Mouse (Mus musculus) liver, adult 2 months (tissue): ENCODE results near the gene Ripor2. TPM values are rescaled to one million over a fixed set of nuclear protein-coding genes. Genes with fewer than 3 reads are reported as not detected.

Source experiments
- DNase-seq: peaks from one replicate; pipeline ENCODE4 v3.0.0-alpha.2; 2011; ENCODE audit warnings: low read depth, low spot score; ENCODE audit errors: extremely low read depth
- H3K27ac ChIP-seq: fragments of 200-500 bp; replicated peaks from 2 replicates; pipeline ENCODE4 v1.5.1; 2012; ENCODE audit warnings: low read depth, mild to moderate bottlenecking, control low read depth, inconsistent platforms, low read length; ENCODE audit not compliant: insufficient read depth
- H3K27me3 ChIP-seq: fragments of 200-500 bp; 2 replicates; pipeline ENCODE4 v1.6.1; 2012; ENCODE audit warnings: mild to moderate bottlenecking, moderate library complexity, low read length, inconsistent platforms; ENCODE audit not compliant: control insufficient read depth, insufficient read depth
- H3K36me3 ChIP-seq: fragments of 200-500 bp; 2 replicates; pipeline ENCODE4 v1.6.1; 2012; ENCODE audit warnings: low read length, inconsistent platforms; ENCODE audit not compliant: control insufficient read depth, insufficient read depth
- H3K4me1 ChIP-seq: fragments of 200-500 bp; 2 replicates; pipeline ENCODE4 v1.6.1; 2011; ENCODE audit warnings: low read length; ENCODE audit not compliant: control insufficient read depth, insufficient read depth
- H3K4me3 ChIP-seq: fragments of 200-500 bp; 2 replicates; pipeline ENCODE4 v1.5.1; 2011; ENCODE audit warnings: low read depth, mild to moderate bottlenecking, control low read depth, low read length, moderate library complexity; ENCODE audit not compliant: insufficient read depth
- H3K79me2 ChIP-seq: fragments of 200-500 bp; 2 replicates; pipeline ENCODE4 v1.6.1; 2012; ENCODE audit warnings: inconsistent platforms, mild to moderate bottlenecking, low read length, moderate library complexity; ENCODE audit not compliant: control insufficient read depth, insufficient read depth
- H3K9ac ChIP-seq: fragments of 200-500 bp; 2 replicates; pipeline ENCODE4 v1.6.1; 2012; ENCODE audit warnings: low read depth, mild to moderate bottlenecking, control low read depth, inconsistent platforms, low read length
- CTCF ChIP-seq: fragments of 200-500 bp; IDR thresholded peaks from 2 replicates; pipeline ENCODE4 v1.5.1; 2011; ENCODE audit warnings: low read depth, low read length, control low read depth
- POLR2A ChIP-seq: fragments of 200-500 bp; IDR thresholded peaks from 2 replicates; pipeline ENCODE4 v1.6.1; 2011; ENCODE audit warnings: low read length, control low read depth; ENCODE audit not compliant: insufficient read depth; ENCODE audit errors: extremely low read depth
- WGBS: fragments of 180-500 bp; shearing (Covaris S2); methylation state at CpG from one replicate; pipeline ENCODE4 v1.1.7; 2018; 5-methylcytosine and 5-hydroxymethylcytosine counted together
- polyA plus RNA-seq: library from polyadenylated mRNA; depleted of rRNA; stranded (reverse); fragments of >200 nt; gene quantifications from 2 replicates; pipeline ENCODE4 v1.2.3, GENCODE M21; 2012
- total RNA-seq: library from RNA; depleted of rRNA; stranded (reverse); fragments of >200 nt; gene quantifications from 2 replicates; pipeline ENCODE4 v1.2.3, GENCODE M21; 2014

The Ripor2 gene
- total and polyA plus RNA-seq, 2 experiments, result 0.77 to 2.8 TPM

DNA sequence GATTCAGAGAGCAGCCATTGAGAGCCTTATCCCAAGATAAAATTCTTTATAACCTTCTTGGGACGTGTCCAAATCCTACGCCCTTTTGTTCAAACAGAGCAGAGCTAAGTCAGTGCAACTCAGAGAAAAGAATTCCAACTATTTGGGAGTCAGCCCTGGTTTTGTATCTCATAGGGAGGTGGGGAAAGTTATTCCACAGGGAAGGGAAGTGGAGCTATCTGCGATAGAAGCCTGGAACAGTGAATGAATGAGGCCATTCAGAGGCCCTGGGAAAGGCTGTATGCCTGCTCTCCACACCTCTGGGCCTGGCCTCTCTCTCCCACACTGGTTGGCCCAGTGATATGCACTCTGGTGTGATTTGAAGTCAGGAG is 16.1 kb upstream of the Ripor2 start:
- TF ChIP-seq CTCF, result no peak
- no peak for TF ChIP-seq POLR2A
- H3K27ac ChIP-seq, result no peak overlapping the region
- 36% methylated on average over 3 of the region's 3 CpGs for WGBS
- no peaks in the 10 kb centered on the region for H3K79me2 ChIP-seq
- peak; percentile 37 for DNase-seq
- H3K4me3 ChIP-seq, result no peak overlapping the region
- no peak overlapping the region for H3K9ac ChIP-seq
- H3K36me3 ChIP-seq, result no peaks in the 10 kb centered on the region
- H3K27me3 ChIP-seq, result no peaks in the 10 kb centered on the region
- H3K4me1 ChIP-seq, result peaks cover 2% of the 10 kb centered on the region; the same call in 1 of the 2 replicates

DNA sequence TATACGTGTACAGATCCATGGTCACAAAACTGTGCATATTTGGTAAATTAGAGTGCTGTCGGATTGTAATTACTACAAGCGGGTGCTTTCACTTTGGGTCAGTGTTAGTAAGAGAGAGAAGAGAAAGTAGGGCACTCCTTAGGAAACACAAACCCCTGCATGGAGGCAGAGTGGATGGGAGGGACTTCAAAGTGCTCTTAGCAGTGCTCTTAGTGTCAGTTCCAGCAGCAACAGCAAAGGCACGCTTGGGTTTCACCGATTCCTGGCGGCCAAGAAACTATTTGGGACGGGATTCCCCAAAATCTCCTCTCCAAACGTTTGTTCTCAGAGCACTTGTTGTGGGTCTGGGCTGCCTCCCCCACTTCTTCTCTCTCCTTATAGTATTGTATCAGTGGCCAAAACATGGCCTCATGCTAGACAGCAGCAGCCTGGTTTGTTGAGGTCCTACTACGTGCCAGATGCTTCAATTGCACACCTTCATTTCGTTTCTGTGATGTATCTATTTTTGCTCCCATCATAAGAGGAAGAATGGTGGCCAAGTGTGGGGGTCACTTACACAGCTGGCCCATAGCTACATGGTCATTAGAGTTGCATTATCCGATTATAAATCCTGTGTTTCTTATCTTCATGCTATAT is 14.7 kb upstream of the Ripor2 start:
- 75% methylated on average over 11 of the region's 11 CpGs for WGBS

DNA sequence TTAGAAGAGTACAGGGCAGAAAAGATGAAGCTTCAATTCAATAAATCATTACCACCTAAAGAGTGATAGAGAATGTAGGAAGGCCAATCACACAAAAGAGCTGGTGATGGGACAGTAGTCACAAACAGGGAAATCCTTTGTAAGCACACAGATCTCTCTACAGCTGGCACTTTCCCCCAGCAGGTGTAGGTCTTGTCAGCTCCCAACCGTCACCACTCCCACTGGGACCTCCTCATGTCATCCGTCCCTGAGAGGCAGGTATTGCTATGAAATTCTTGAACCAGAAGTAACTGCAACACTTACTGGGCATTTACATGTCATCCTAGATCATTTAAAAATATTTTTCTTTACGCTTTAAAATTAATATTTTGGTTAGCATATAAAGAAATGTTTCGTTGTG is 12.9 kb upstream of the Ripor2 start:
- Histone ChIP-seq H3K4me3 (no peak overlapping the region), H3K4me1 (peaks cover 2% of the 10 kb centered on the region; the same call in 1 of the 2 replicates), H3K79me2 (no peaks in the 10 kb centered on the region), H3K36me3 (no peaks in the 10 kb centered on the region), H3K27me3 (no peaks in the 10 kb centered on the region), H3K27ac (no peak overlapping the region), H3K9ac (no peak overlapping the region)
- 92% methylated on average over 4 of the region's 4 CpGs for WGBS
- DNase-seq, result no peak
- TF ChIP-seq CTCF (no peak), POLR2A (no peak)

More for the DNA sequence above, 14.7 kb upstream of the Ripor2 start:
- Histone ChIP-seq H3K4me1 (peaks cover 2% of the 10 kb centered on the region; the same call in 1 of the 2 replicates), H3K36me3 (no peaks in the 10 kb centered on the region), H3K27ac (no peak overlapping the region), H3K79me2 (no peaks in the 10 kb centered on the region), H3K4me3 (no peak overlapping the region), H3K9ac (no peak overlapping the region), H3K27me3 (no peaks in the 10 kb centered on the region)
- TF ChIP-seq POLR2A (no peak), CTCF (no peak)
- DNase-seq, result no peak

DNA sequence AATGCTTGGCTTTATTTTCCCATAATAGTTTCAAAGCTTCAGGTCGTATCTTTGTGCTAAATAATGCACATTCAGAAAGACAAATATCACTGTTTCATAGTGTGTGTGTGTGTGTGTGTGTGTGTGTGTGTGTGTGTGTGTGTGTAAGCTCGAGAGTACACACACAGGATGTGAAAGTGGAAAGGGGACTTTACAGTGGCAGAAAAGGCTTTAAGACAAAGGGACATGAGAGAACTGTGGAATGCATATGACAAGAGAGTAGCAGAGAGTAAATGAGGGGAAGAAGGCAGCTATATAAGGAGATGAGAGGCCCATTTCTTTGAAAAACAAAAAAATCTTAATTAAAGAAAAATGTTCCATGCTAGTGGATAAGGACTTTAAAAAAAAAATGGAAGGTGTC is 11.3 kb upstream of the Ripor2 start:
- Histone ChIP-seq H3K27me3 (no peaks in the 10 kb centered on the region), H3K9ac (no peak overlapping the region), H3K27ac (no peak overlapping the region), H3K36me3 (no peaks in the 10 kb centered on the region), H3K4me1 (peaks cover 2% of the 10 kb centered on the region; the same call in 1 of the 2 replicates), H3K79me2 (no peaks in the 10 kb centered on the region), H3K4me3 (no peak overlapping the region)
- 57% methylated on average over 2 of the region's 2 CpGs for WGBS
- no peak for DNase-seq
- TF ChIP-seq POLR2A, result no peak
- no peak for TF ChIP-seq CTCF

DNA sequence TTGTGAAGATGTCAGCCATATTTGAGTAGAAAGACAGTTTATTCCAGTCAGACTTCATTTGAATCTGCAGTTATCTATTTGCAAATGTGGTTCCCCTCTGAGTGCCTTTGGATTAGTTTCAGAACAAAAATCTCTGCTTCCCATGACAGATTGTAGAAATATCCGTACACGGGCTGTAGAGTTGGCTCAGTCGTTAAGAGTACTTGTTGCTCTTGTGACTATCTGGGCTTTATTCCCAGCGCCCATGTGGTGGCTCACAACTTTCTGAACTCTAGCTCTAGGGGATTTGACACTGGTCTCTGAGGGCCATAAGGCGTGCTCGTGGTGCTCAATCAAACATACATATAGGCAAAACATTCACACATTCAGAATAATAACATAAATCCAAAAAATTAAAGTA is 10.1 kb upstream of the Ripor2 start:
- Histone ChIP-seq H3K4me1 (no peaks in the 10 kb centered on the region), H3K36me3 (no peaks in the 10 kb centered on the region), H3K27ac (no peak overlapping the region), H3K27me3 (no peaks in the 10 kb centered on the region), H3K79me2 (no peaks in the 10 kb centered on the region), H3K4me3 (no peak overlapping the region), H3K9ac (no peak overlapping the region)
- no peak for TF ChIP-seq POLR2A
- no peak for TF ChIP-seq CTCF
- DNase-seq, result no peak
- WGBS, result 83% methylated on average over 6 of the region's 6 CpGs

DNA sequence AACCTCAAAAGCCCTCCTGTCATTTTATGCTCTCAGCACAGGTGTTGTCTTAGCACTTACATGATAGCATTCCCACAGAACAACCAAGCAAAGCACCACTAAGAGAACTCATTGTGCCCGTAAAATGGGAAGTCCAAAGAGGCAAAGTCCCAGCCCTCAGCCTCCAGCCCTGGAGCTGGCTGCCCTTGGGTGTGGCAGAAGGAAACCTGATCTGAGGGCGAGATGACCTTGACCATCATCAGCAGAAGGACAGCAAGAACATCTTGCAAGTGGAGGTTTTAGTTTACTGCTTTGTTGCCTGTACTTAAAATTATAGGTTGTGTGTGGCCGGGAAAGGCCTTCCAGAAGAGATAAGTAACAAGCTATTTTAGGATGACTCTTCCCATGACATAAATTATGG is 6.9 kb upstream of the Ripor2 start:
- Histone ChIP-seq H3K36me3 (no peaks in the 10 kb centered on the region), H3K9ac (no peak overlapping the region), H3K27me3 (no peaks in the 10 kb centered on the region), H3K79me2 (no peaks in the 10 kb centered on the region), H3K4me3 (no peak overlapping the region), H3K27ac (no peak overlapping the region), H3K4me1 (no peaks in the 10 kb centered on the region)
- DNase-seq, result no peak
- TF ChIP-seq POLR2A, result no peak
- TF ChIP-seq CTCF, result no peak
- WGBS, result 86% methylated on average over 3 of the region's 3 CpGs
